Mouse (Mus musculus): ENCODE measurements around the gene Spag9. TPM values are rescaled to one million over a fixed set of nuclear protein-coding genes. Genes with fewer than 3 reads are reported as not detected.
A peak's percentile ranks its signal among the peaks of the same experiment; 100 is the strongest.

Gene Spag9
- polyA plus RNA-seq (2012; rRNA removed) = 19.1 and 24.6 TPM in 2 replicates

DNA sequence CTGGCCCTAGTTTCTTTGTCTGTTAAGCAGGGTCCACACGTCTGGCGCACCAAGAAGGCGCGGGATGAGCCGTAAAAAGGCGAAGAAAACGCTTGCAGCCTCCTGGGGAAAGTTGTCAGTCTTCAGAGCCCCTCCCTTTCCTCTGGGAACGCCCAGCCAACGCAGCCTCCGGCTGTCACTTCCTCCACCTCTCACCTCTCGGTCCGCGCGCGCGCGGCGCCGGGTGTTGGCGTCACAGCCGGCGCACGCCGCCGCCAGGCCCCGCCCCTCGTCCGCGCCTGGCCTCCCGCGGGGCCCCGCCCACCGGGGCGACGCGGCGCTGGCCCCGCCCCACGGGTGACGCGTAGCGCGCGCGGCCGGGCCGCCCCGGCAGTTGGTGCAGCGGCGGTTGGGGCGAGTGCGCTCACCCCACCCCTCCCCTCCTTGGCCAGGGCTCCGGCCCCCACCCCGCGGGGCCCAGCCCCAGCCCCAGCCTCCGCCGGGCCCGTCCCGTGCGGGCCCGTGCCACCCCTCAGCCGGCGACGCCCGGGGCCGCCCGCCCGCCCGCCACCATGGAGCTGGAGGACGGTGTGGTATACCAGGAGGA lies at the start of gene Spag9:
Gene Spag9 (plus strand): TSS at position 372 of the 586 bp plus-strand sequence.
- H3K4me1 ChIP-seq (ENCODE audit: control insufficient read depth, insufficient read depth, low read length) = peaks cover 24% of the 10 kb centered on the region; the same call in 1 of the 2 replicates
- H3K4me3 ChIP-seq (ENCODE audit: insufficient read depth, low read depth, low read length) = peak within 1 kb of the TSS; percentile 96
- WGBS = 1% methylated on average over 70 of the region's 70 CpGs
- H3K27ac ChIP-seq (ENCODE audit: insufficient read depth, low read depth, low read length) = peak within 1 kb of the TSS; percentile 99
- peak; percentile 97 for DNase-seq
- H3K27me3 ChIP-seq (replicated peaks; ENCODE audit: control insufficient read depth, insufficient read depth, low read length) = no peaks in the 10 kb centered on the region
- H3K36me3 ChIP-seq (ENCODE audit: control insufficient read depth, insufficient read depth, low read length) = no peaks in the 10 kb centered on the region
- TF ChIP-seq POLR2A (IDR thresholded peaks at IDR 0.05; ENCODE audit: low read depth, low read length) = peak; percentile 83
- TF ChIP-seq CTCF (conservative IDR thresholded peaks at IDR 0.05; ENCODE audit: insufficient read depth, insufficient read length, low read depth, low read length) = no peak

GRCm38 (mm10) chr11:93948887-93949567 lies 46.9 kb upstream of the Spag9 start:
- no peaks in the 10 kb centered on the region for H3K27me3 ChIP-seq (replicated peaks; ENCODE audit: control insufficient read depth, insufficient read depth, low read length)
- H3K4me3 ChIP-seq (ENCODE audit: insufficient read depth, low read depth, low read length) = no peak overlapping the region
- TF ChIP-seq POLR2A (IDR thresholded peaks at IDR 0.05; ENCODE audit: low read depth, low read length) = no peak
- no peak for TF ChIP-seq CTCF (conservative IDR thresholded peaks at IDR 0.05; ENCODE audit: insufficient read depth, insufficient read length, low read depth, low read length)
- no peaks in the 10 kb centered on the region; the same call in 1 of the 2 replicates for H3K36me3 ChIP-seq (ENCODE audit: control insufficient read depth, insufficient read depth, low read length)
- H3K27ac ChIP-seq (ENCODE audit: insufficient read depth, low read depth, low read length) = no peak overlapping the region
- WGBS = 72% methylated on average over 9 of the region's 9 CpGs
- H3K4me1 ChIP-seq (ENCODE audit: control insufficient read depth, insufficient read depth, low read length) = peaks cover 20% of the 10 kb centered on the region; the same call in 1 of the 2 replicates
- DNase-seq = no peak

GRCm38 (mm10) chr11:93950045-93950444 lies 45.8 kb upstream of the Spag9 start:
- TF ChIP-seq CTCF (conservative IDR thresholded peaks at IDR 0.05; ENCODE audit: insufficient read depth, insufficient read length, low read depth, low read length) (no peak), POLR2A (IDR thresholded peaks at IDR 0.05; ENCODE audit: low read depth, low read length) (no peak)
- DNase-seq = peak; percentile 76
- no peaks in the 10 kb centered on the region; the same call in 1 of the 2 replicates for H3K36me3 ChIP-seq (ENCODE audit: control insufficient read depth, insufficient read depth, low read length)
- no peak overlapping the region for H3K27ac ChIP-seq (ENCODE audit: insufficient read depth, low read depth, low read length)
- no peaks in the 10 kb centered on the region for H3K27me3 ChIP-seq (replicated peaks; ENCODE audit: control insufficient read depth, insufficient read depth, low read length)
- H3K4me3 ChIP-seq (ENCODE audit: insufficient read depth, low read depth, low read length) = no peak overlapping the region
- WGBS = 39% methylated on average over 1 of the region's 1 CpGs
- H3K4me1 ChIP-seq (ENCODE audit: control insufficient read depth, insufficient read depth, low read length) = peaks cover 21% of the 10 kb centered on the region; the same call in 1 of the 2 replicates

DNA sequence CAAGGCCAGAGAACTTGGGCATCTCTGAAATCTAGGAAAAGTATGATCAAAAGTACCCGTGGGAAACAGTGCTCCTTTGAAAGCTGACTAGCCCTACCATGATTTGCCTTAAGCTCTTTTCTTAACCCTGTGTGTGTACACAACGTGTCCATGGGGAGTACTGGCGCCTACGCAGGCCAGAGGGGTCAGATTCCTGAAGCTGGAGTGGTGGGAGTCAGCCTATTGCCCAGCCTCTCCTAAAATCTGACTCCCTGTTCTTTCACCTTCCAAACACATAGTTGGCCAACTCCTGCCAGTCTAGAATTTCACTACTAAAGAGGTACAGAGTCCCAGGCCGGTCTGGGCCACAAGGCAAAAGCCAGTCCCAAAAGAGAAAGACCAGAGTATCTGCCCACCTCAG lies 43.5 kb upstream of the Spag9 start:
- H3K27ac ChIP-seq (ENCODE audit: insufficient read depth, low read depth, low read length) = peak overlapping the region; percentile 82
- H3K36me3 ChIP-seq (ENCODE audit: control insufficient read depth, insufficient read depth, low read length) = no peaks in the 10 kb centered on the region; the same call in 1 of the 2 replicates
- peaks cover 22% of the 10 kb centered on the region; the same call in 1 of the 2 replicates for H3K4me1 ChIP-seq (ENCODE audit: control insufficient read depth, insufficient read depth, low read length)
- H3K4me3 ChIP-seq (ENCODE audit: insufficient read depth, low read depth, low read length) = peak overlapping the region; percentile 17; the same call in 1 of the 2 replicates
- no peak for TF ChIP-seq CTCF (conservative IDR thresholded peaks at IDR 0.05; ENCODE audit: insufficient read depth, insufficient read length, low read depth, low read length)
- no peak for TF ChIP-seq POLR2A (IDR thresholded peaks at IDR 0.05; ENCODE audit: low read depth, low read length)
- WGBS = 36% methylated on average over 5 of the region's 5 CpGs
- H3K27me3 ChIP-seq (replicated peaks; ENCODE audit: control insufficient read depth, insufficient read depth, low read length) = no peaks in the 10 kb centered on the region
- DNase-seq = no peak

- no peak for DNase-seq
- Histone ChIP-seq H3K4me3 (ENCODE audit: insufficient read depth, low read depth, low read length) (peak overlapping the region; percentile 85), H3K27ac (ENCODE audit: insufficient read depth, low read depth, low read length) (peak overlapping the region; percentile 81), H3K4me1 (ENCODE audit: control insufficient read depth, insufficient read depth, low read length) (peaks cover 21% of the 10 kb centered on the region; the same call in 1 of the 2 replicates), H3K27me3 (replicated peaks; ENCODE audit: control insufficient read depth, insufficient read depth, low read length) (no peaks in the 10 kb centered on the region), H3K36me3 (ENCODE audit: control insufficient read depth, insufficient read depth, low read length) (peaks cover 2% of the 10 kb centered on the region; the same call in 1 of the 2 replicates)
- WGBS = 25% methylated on average over 13 of the region's 13 CpGs
- TF ChIP-seq POLR2A (IDR thresholded peaks at IDR 0.05; ENCODE audit: low read depth, low read length) (no peak), CTCF (conservative IDR thresholded peaks at IDR 0.05; ENCODE audit: insufficient read depth, insufficient read length, low read depth, low read length) (no peak)
These were observed 41.1 kb upstream of the Spag9 start for GRCm38 (mm10) chr11:93954738-93955255.

- H3K27ac ChIP-seq (ENCODE audit: insufficient read depth, low read depth, low read length) = peak overlapping the region; percentile 82
- peak; percentile 97 for DNase-seq
- peaks cover 3% of the 10 kb centered on the region; the same call in 1 of the 2 replicates for H3K36me3 ChIP-seq (ENCODE audit: control insufficient read depth, insufficient read depth, low read length)
- H3K4me3 ChIP-seq (ENCODE audit: insufficient read depth, low read depth, low read length) = peak overlapping the region; percentile 85
- peaks cover 21% of the 10 kb centered on the region; the same call in 1 of the 2 replicates for H3K4me1 ChIP-seq (ENCODE audit: control insufficient read depth, insufficient read depth, low read length)
- under 1% methylated on average over 66 of the region's 67 CpGs for WGBS
- no peak for TF ChIP-seq CTCF (conservative IDR thresholded peaks at IDR 0.05; ENCODE audit: insufficient read depth, insufficient read length, low read depth, low read length)
- peak; percentile 6 for TF ChIP-seq POLR2A (IDR thresholded peaks at IDR 0.05; ENCODE audit: low read depth, low read length)
- no peaks in the 10 kb centered on the region for H3K27me3 ChIP-seq (replicated peaks; ENCODE audit: control insufficient read depth, insufficient read depth, low read length)
These were observed 40.4 kb upstream of the Spag9 start for GRCm38 (mm10) chr11:93955256-93956150.

All from kidney, adult 2 months (tissue).